8 mouse cellular contexts compared by ENCODE assay signal in the genomic region with DNA sequence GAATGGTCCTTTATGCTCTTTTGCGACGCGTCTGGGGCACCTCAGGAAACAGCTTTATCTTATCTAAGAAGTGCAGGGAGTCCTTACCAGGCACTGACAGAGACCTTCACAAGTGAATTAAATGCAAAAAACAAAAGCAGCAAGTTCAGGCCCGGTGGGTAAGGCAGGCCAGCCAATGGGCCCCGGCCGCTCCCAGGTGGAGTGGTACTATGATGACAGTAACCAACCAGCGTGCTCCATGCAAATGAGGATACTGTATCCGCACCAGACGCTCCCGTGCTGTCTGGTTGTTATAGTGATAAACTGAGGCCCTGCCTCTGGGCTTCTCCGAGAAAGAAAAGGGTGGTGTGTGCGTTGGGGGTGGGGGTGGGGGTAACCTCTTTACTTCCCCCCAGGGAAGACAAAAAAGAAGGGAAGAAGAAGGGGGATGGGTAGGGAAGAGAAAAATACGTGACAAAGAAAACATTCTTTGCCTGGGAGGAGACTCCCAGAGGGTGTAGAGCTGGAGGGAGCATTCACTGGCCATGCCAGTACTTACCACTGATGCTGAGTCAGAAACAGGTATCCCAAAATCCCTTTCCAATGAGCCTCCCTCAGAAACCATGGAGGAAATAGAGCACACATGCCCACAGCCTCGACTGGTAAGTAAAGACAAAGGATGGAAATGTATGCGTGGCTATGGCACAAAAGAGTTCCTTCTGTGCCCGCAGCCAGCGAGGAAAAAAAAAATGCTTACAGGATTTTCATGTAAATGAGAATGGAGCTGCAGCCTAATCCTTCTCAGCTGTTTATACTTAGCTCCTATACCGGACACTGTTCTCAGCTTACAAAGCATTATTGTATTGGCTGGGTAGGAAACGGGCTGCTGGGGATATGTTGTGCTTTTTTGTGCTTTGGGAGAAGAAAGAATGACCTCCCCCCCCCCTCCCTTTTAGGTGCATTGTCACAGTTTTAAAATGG. TPM values are rescaled to one million over a fixed set of nuclear protein-coding genes. Genes with fewer than 3 reads are reported as not detected.
DNase-seq lines count a peak whose midpoint lies in the region; ATAC-seq lines count a peak whose summit lies in the region.

No protein-coding gene starts in this region.

- H3K4me3 ChIP-seq in embryonic facial prominence, embryonic 12.5 days, result peak overlapping the region; percentile 33
- H3K4me3 ChIP-seq in heart, embryonic 12.5 days, result peak overlapping the region; percentile 48
- H3K4me3 ChIP-seq in liver, embryonic 13.5 days (replicated peaks), result peak overlapping the region; percentile 63

- H3K27me3 ChIP-seq in embryonic facial prominence, embryonic 12.5 days, result 0 out of 2 replicates have a peak, but pooled peaks cover 3% of the 10 kb centered on the region
- no peaks in the 10 kb centered on the region; the same call in 1 of the 2 replicates for H3K27me3 ChIP-seq in heart, embryonic 12.5 days (replicated peaks)
- no peaks in the 10 kb centered on the region for H3K27me3 ChIP-seq in liver, embryonic 13.5 days
- H3K27me3 ChIP-seq in splenic B cell, adult 2 months (ENCODE audit: control insufficient read depth, insufficient read depth, low read length, poor library complexity, severe bottlenecking), result no peaks in the 10 kb centered on the region

- peak overlapping the region; percentile 51 for H3K4me2 ChIP-seq in embryonic facial prominence, embryonic 12.5 days (replicated peaks)
- H3K4me2 ChIP-seq in heart, embryonic 12.5 days, result peak overlapping the region; percentile 74
- peak overlapping the region; percentile 66 for H3K4me2 ChIP-seq in liver, embryonic 13.5 days

- peak overlapping the region; percentile 88 for H3K27ac ChIP-seq in embryonic facial prominence, embryonic 12.5 days
- H3K27ac ChIP-seq in heart, embryonic 12.5 days (ENCODE audit: poor library complexity, severe bottlenecking), result peak overlapping the region; percentile 70
- peak overlapping the region; percentile 98 for H3K27ac ChIP-seq in liver, embryonic 13.5 days

- ATAC-seq in embryonic facial prominence, embryonic 12.5 days (ENCODE audit: insufficient number of reproducible peaks, insufficient read depth, low FRiP score, low TSS enrichment), result peak; percentile 99
- peak; percentile 100 for ATAC-seq in heart, embryonic 12.5 days (ENCODE audit: insufficient number of reproducible peaks, low FRiP score)
- peak; percentile 100 for ATAC-seq in liver, embryonic 13.5 days (ENCODE audit: low read depth)

- no peaks in the 10 kb centered on the region for H3K4me1 ChIP-seq in embryonic facial prominence, embryonic 12.5 days
- no peaks in the 10 kb centered on the region for H3K4me1 ChIP-seq in heart, embryonic 12.5 days (replicated peaks)
- peaks cover 22% of the 10 kb centered on the region for H3K4me1 ChIP-seq in liver, embryonic 13.5 days (replicated peaks)

- H3K36me3 ChIP-seq in embryonic facial prominence, embryonic 12.5 days, result no peaks in the 10 kb centered on the region
- H3K36me3 ChIP-seq in heart, embryonic 12.5 days, result no peaks in the 10 kb centered on the region
- H3K36me3 ChIP-seq in liver, embryonic 13.5 days, result no peaks in the 10 kb centered on the region
- no peaks in the 10 kb centered on the region for H3K36me3 ChIP-seq in splenic B cell, adult 2 months (ENCODE audit: control insufficient read depth, insufficient read depth, low read length, poor library complexity, severe bottlenecking)

- peak; percentile 69 for DNase-seq in CD4-positive helper T cell, adult 2 months (ENCODE audit: low read depth, low spot score)
- peak; percentile 58 to 65 for DNase-seq in adrenal gland, postnatal 36 days
- DNase-seq in kidney, postnatal 25 days, result peak; percentile 13 to 51
- DNase-seq in liver, embryonic 13.5 days, result peak; percentile 87
- peak; percentile 7 to 21 for DNase-seq in natural killer cell, adult 2 months (ENCODE audit: low spot score in 2 of 2)
- peak; percentile 53 for DNase-seq in splenic B cell, adult 2 months (ENCODE audit: low read depth, low spot score)

- WGBS in embryonic facial prominence, embryonic 12.5 days, result 17% methylated on average over 19 of the region's 19 CpGs
- WGBS in heart, embryonic 12.5 days, result 10% methylated on average over 19 of the region's 19 CpGs
- 18% methylated on average over 19 of the region's 19 CpGs for whole genome bisulfite sequencing in liver, embryonic 13.5 days (ENCODE audit: insufficient replicate concordance)

- H3K9me3 ChIP-seq in embryonic facial prominence, embryonic 12.5 days, result no peaks in the 10 kb centered on the region
- H3K9me3 ChIP-seq in heart, embryonic 12.5 days (replicated peaks), result no peaks in the 10 kb centered on the region
- H3K9me3 ChIP-seq in liver, embryonic 13.5 days (replicated peaks), result no peaks in the 10 kb centered on the region

- H3K9ac ChIP-seq in embryonic facial prominence, embryonic 12.5 days, result no peak overlapping the region
- H3K9ac ChIP-seq in heart, embryonic 12.5 days, result peak overlapping the region; percentile 45; the same call in 1 of the 2 replicates
- H3K9ac ChIP-seq in liver, embryonic 13.5 days, result peak overlapping the region; percentile 74

RNA-seq across cellular contexts. Expression of gene Pcyt1b, which starts 20.5 kb away (rescaled TPM):
- under 1 TPM; 0.36 to 0.72 TPM for total RNA-seq in adrenal gland, postnatal 36 days (2021)
- 7.3 and 8.5 TPM in 2 replicates for polyA plus RNA-seq in embryonic facial prominence, embryonic 12.5 days (2016; fragmentation: Nextera tagmentation; extraction: Ambion mirVana)
- polyA plus RNA-seq in heart, embryonic 12.5 days (2016; fragmentation: Nextera tagmentation; extraction: Ambion mirVana), result 2.6 and 3.0 TPM in 2 replicates
- polyA plus RNA-seq in liver, embryonic 13.5 days (2015; fragmentation: Nextera tagmentation; extraction: Ambion mirVana), result 7.2 and 8.9 TPM in 2 replicates

RNA-seq across cellular contexts. Expression of gene Pola1, which starts 43.2 kb away (rescaled TPM):
- 10 to 100 TPM; 11.0 to 11.3 TPM for total RNA-seq in adrenal gland, postnatal 36 days (2021)
- polyA plus RNA-seq in embryonic facial prominence, embryonic 12.5 days (2016; fragmentation: Nextera tagmentation; extraction: Ambion mirVana), result 21.8 and 22.9 TPM in 2 replicates
- polyA plus RNA-seq in heart, embryonic 12.5 days (2016; fragmentation: Nextera tagmentation; extraction: Ambion mirVana), result 13.3 and 14.8 TPM in 2 replicates
- 16.4 and 22.3 TPM in 2 replicates for polyA plus RNA-seq in liver, embryonic 13.5 days (2015; fragmentation: Nextera tagmentation; extraction: Ambion mirVana)

Comparison
In these comparisons a context has a peak if more than half of its experiments do, and no peak if none do; other contexts are left out.
1. Peak in every context shown above with its lines: DNase-seq, ATAC-seq, H3K4me3 ChIP-seq and H3K27ac ChIP-seq.
2. DNase-seq: peak in every context shown above with its lines; median percentile 87 in liver, embryonic 13.5 days; 69 in CD4-positive helper T cell, adult 2 months; 62 in adrenal gland, postnatal 36 days; 53 in splenic B cell, adult 2 months; 32 in kidney, postnatal 25 days; 14 in natural killer cell, adult 2 months.